Mouse (Mus musculus) MEL (cell line): ENCODE data around the gene Ccdc63. TPM values are rescaled to one million over a fixed set of nuclear protein-coding genes. Genes with fewer than 3 reads are reported as not detected.

ENCODE experiments used
- DNase-seq: peaks from one replicate; pipeline ENCODE4 v3.0.0; 2011; ENCODE audit warnings: low read depth, low spot score
- H3K27ac ChIP-seq: 2 replicates; pipeline ENCODE4 v1.5.1; 2012; ENCODE audit warnings: low read depth, mild to moderate bottlenecking, control low read depth, low read length, moderate library complexity; ENCODE audit not compliant: control insufficient read depth
- H3K27me3 ChIP-seq, 2 experiments: fragments of 150-350 bp in 1 of 2; sonication (generic) in 1 of 2; 2 replicates each; pipeline ENCODE4 v1.6.1; 2012; ENCODE audit warnings: low read length in 2 of 2, mild to moderate bottlenecking in 2 of 2, improper control_type of control experiment in 1 of 2, moderate library complexity in 1 of 2; ENCODE audit not compliant: insufficient read depth in 2 of 2, control insufficient read depth in 1 of 2
- H3K36me3 ChIP-seq, 2 experiments: 2 replicates each; pipeline ENCODE4 v1.6.1; 2012 to 2014; ENCODE audit warnings: low read length in 2 of 2, improper control_type of control experiment in 1 of 2, inconsistent platforms in 1 of 2, mild to moderate bottlenecking in 1 of 2; ENCODE audit not compliant: insufficient read depth in 2 of 2, control insufficient read depth in 1 of 2
- H3K4me1 ChIP-seq, 2 experiments: fragments of 150-350 bp in 1 of 2; sonication (generic) in 1 of 2; 2 replicates each; pipeline ENCODE4 v1.6.1; 2012; ENCODE audit warnings: low read length in 2 of 2, improper control_type of control experiment in 1 of 2, mild to moderate bottlenecking in 1 of 2; ENCODE audit not compliant: insufficient read depth in 2 of 2, control insufficient read depth in 1 of 2
- H3K4me3 ChIP-seq, 2 experiments: fragments of 150-350 bp in 1 of 2; sonication (generic) in 1 of 2; 2 replicates each; pipeline ENCODE4 v1.5.1; 2012; ENCODE audit warnings: low read depth in 2 of 2, low read length in 2 of 2, mild to moderate bottlenecking in 2 of 2, moderate library complexity in 2 of 2, control low read depth in 1 of 2, improper control_type of control experiment in 1 of 2; ENCODE audit not compliant: control insufficient read depth in 1 of 2, insufficient read depth in 1 of 2
- H3K79me2 ChIP-seq: 2 replicates; pipeline ENCODE4 v1.6.1; 2012; ENCODE audit warnings: mild to moderate bottlenecking, low read length, moderate library complexity; ENCODE audit not compliant: control insufficient read depth, poor library complexity, insufficient read depth
- H3K9ac ChIP-seq: 2 replicates; pipeline ENCODE4 v1.6.1; 2012; ENCODE audit warnings: low read depth, mild to moderate bottlenecking, control low read depth, low read length, moderate library complexity; ENCODE audit not compliant: control insufficient read depth, poor library complexity, severe bottlenecking
- H3K9me3 ChIP-seq: fragments of 150-350 bp; sonication (generic); replicated peaks from 2 replicates; pipeline ENCODE4 v1.6.1; 2012; ENCODE audit warnings: mild to moderate bottlenecking, low read length, improper control_type of control experiment, moderate library complexity; ENCODE audit not compliant: insufficient read depth
- BHLHE40 ChIP-seq: IDR thresholded peaks from 2 replicates; pipeline ENCODE4 v1.6.1; 2012; ENCODE audit warnings: low read depth, mild to moderate bottlenecking, inconsistent platforms, low read length, improper control_type of control experiment, borderline replicate concordance
- CHD1 ChIP-seq: IDR thresholded peaks from 2 replicates; pipeline ENCODE4 v1.6.1; 2012; ENCODE audit warnings: low read depth, mild to moderate bottlenecking, inconsistent platforms, low read length, improper control_type of control experiment
- CHD2 ChIP-seq: IDR thresholded peaks from 2 replicates; pipeline ENCODE4 v1.6.1; 2011; ENCODE audit warnings: low read length, improper control_type of control experiment
- CTCF ChIP-seq, 3 experiments: IDR thresholded peaks in 2 of 3; conservative IDR thresholded peaks in 1 of 3; 2 replicates each; pipeline ENCODE4 v1.5.1; 2011 to 2012; ENCODE audit warnings: low read length in 3 of 3, low read depth in 2 of 3, mild to moderate bottlenecking in 2 of 3, improper control_type of control experiment in 1 of 3, inconsistent platforms in 1 of 3, mixed read lengths in 1 of 3, moderate library complexity in 1 of 3; ENCODE audit not compliant: control insufficient read depth in 1 of 3, insufficient read depth in 1 of 3, poor library complexity in 1 of 3, severe bottlenecking in 1 of 3
- E2F4 ChIP-seq: IDR thresholded peaks from 2 replicates; pipeline ENCODE4 v1.6.1; 2011; ENCODE audit warnings: low read depth, low read length, improper control_type of control experiment, borderline replicate concordance
- ELF1 ChIP-seq: IDR thresholded peaks from 2 replicates; pipeline ENCODE4 v1.6.1; 2014; ENCODE audit warnings: low read depth, mild to moderate bottlenecking, inconsistent platforms, low read length, improper control_type of control experiment, moderate library complexity
- EP300 ChIP-seq, 2 experiments: IDR thresholded peaks; 2 replicates each; pipeline ENCODE4 v1.6.1; 2011; ENCODE audit warnings: improper control_type of control experiment in 2 of 2, low read length in 2 of 2, low read depth in 1 of 2, mild to moderate bottlenecking in 1 of 2
- ETS1 ChIP-seq: IDR thresholded peaks from 2 replicates; pipeline ENCODE4 v1.6.1; 2012; ENCODE audit warnings: low read depth, mild to moderate bottlenecking, inconsistent platforms, low read length, improper control_type of control experiment, moderate library complexity
- GABPA ChIP-seq: IDR thresholded peaks from 2 replicates; pipeline ENCODE4 v1.6.1; 2012; ENCODE audit warnings: low read depth, mild to moderate bottlenecking, inconsistent platforms, low read length, improper control_type of control experiment, moderate library complexity
- GATA1 ChIP-seq: IDR thresholded peaks from 2 replicates; pipeline ENCODE4 v1.6.1; 2011; ENCODE audit warnings: low read depth, low read length, improper control_type of control experiment
- KAT2A ChIP-seq: conservative IDR thresholded peaks from 2 replicates; pipeline ENCODE4 v1.6.1; 2012; ENCODE audit warnings: low read depth, low read length, improper control_type of control experiment, inconsistent platforms
- MAFK ChIP-seq: IDR thresholded peaks from 2 replicates; pipeline ENCODE4 v1.6.1; 2011; ENCODE audit warnings: low read depth, mild to moderate bottlenecking, low read length, improper control_type of control experiment, borderline replicate concordance
- MAX ChIP-seq: IDR thresholded peaks from 2 replicates; pipeline ENCODE4 v1.6.1; 2011; ENCODE audit warnings: low read length, improper control_type of control experiment
- MAZ ChIP-seq: IDR thresholded peaks from 2 replicates; pipeline ENCODE4 v1.6.1; 2012; ENCODE audit warnings: low read depth, mild to moderate bottlenecking, inconsistent platforms, low read length, improper control_type of control experiment
- MXI1 ChIP-seq: IDR thresholded peaks from 2 replicates; pipeline ENCODE4 v1.6.1; 2011; ENCODE audit warnings: mild to moderate bottlenecking, low read depth, low read length, improper control_type of control experiment
- MYB ChIP-seq: IDR thresholded peaks from 2 replicates; pipeline ENCODE4 v1.6.1; 2011; ENCODE audit warnings: mild to moderate bottlenecking, low read depth, low read length, improper control_type of control experiment
- MYC ChIP-seq: IDR thresholded peaks from 2 replicates; pipeline ENCODE4 v1.6.1; 2011; ENCODE audit warnings: low read depth, mild to moderate bottlenecking, low read length, improper control_type of control experiment, moderate library complexity
- POLR2A ChIP-seq, 2 experiments: IDR thresholded peaks; 2 replicates each; pipeline ENCODE4 v1.6.1; 2011 to 2012; ENCODE audit warnings: low read length in 2 of 2, mild to moderate bottlenecking in 2 of 2, control low read depth in 1 of 2, improper control_type of control experiment in 1 of 2, low read depth in 1 of 2, moderate library complexity in 1 of 2; ENCODE audit not compliant: control insufficient read depth in 1 of 2, insufficient read depth in 1 of 2, poor library complexity in 1 of 2
- POLR2AphosphoS2 ChIP-seq: IDR thresholded peaks from 2 replicates; pipeline ENCODE4 v1.6.1; 2011; ENCODE audit warnings: low read length, improper control_type of control experiment
- POLR2AphosphoS5 ChIP-seq: IDR thresholded peaks from 2 replicates; pipeline ENCODE4 v1.6.1; 2012; ENCODE audit warnings: low read depth, borderline replicate concordance, mild to moderate bottlenecking, inconsistent platforms, low read length, moderate library complexity, mixed read lengths
- RAD21 ChIP-seq: IDR thresholded peaks from 2 replicates; pipeline ENCODE4 v1.6.1; 2011; ENCODE audit warnings: mild to moderate bottlenecking, low read depth, low read length, improper control_type of control experiment
- RCOR1 ChIP-seq: IDR thresholded peaks from 2 replicates; pipeline ENCODE4 v1.6.1; 2012; ENCODE audit warnings: low read depth, mild to moderate bottlenecking, inconsistent platforms, low read length, improper control_type of control experiment
- SIN3A ChIP-seq: IDR thresholded peaks from 2 replicates; pipeline ENCODE4 v1.6.1; 2012; ENCODE audit warnings: low read length, improper control_type of control experiment, inconsistent platforms
- SMC3 ChIP-seq: IDR thresholded peaks from 2 replicates; pipeline ENCODE4 v1.6.1; 2011; ENCODE audit warnings: low read depth, low read length, improper control_type of control experiment
- TAL1 ChIP-seq: IDR thresholded peaks from 2 replicates; pipeline ENCODE4 v1.6.1; 2012; ENCODE audit warnings: mild to moderate bottlenecking, inconsistent platforms, low read length, moderate library complexity, mixed read lengths
- TBP ChIP-seq: IDR thresholded peaks from 2 replicates; pipeline ENCODE4 v1.8.0; 2011; ENCODE audit warnings: low read depth, low read length, improper control_type of control experiment
- TCF12 ChIP-seq: IDR thresholded peaks from 2 replicates; pipeline ENCODE4 v1.6.1; 2014; ENCODE audit warnings: low read depth, mild to moderate bottlenecking, inconsistent platforms, low read length, improper control_type of control experiment, moderate library complexity
- UBTF ChIP-seq: IDR thresholded peaks from 2 replicates; pipeline ENCODE4 v1.6.1; 2012; ENCODE audit warnings: low read depth, mild to moderate bottlenecking, inconsistent platforms, low read length, improper control_type of control experiment, moderate library complexity, borderline replicate concordance; ENCODE audit not compliant: insufficient read depth
- USF1 ChIP-seq: IDR thresholded peaks from 2 replicates; pipeline ENCODE4 v1.6.1; 2014; ENCODE audit warnings: low read depth, mild to moderate bottlenecking, inconsistent platforms, low read length, improper control_type of control experiment, moderate library complexity
- USF2 ChIP-seq, 2 experiments: IDR thresholded peaks; 2 replicates each; pipeline ENCODE4 v1.6.1; 2011 to 2012; ENCODE audit warnings: improper control_type of control experiment in 2 of 2, low read length in 2 of 2, borderline replicate concordance in 1 of 2, inconsistent platforms in 1 of 2, low read depth in 1 of 2, mild to moderate bottlenecking in 1 of 2; ENCODE audit not compliant: insufficient read depth in 1 of 2
- ZC3H11A ChIP-seq: IDR thresholded peaks from 2 replicates; pipeline ENCODE4 v1.6.1; 2012; ENCODE audit warnings: low read depth, mild to moderate bottlenecking, inconsistent platforms, low read length, improper control_type of control experiment
- ZKSCAN1 ChIP-seq: IDR thresholded peaks from 2 replicates; pipeline ENCODE4 v1.6.1; 2012; ENCODE audit warnings: low read depth, mild to moderate bottlenecking, inconsistent platforms, low read length, improper control_type of control experiment, moderate library complexity
- ZMIZ1 ChIP-seq: IDR thresholded peaks from 2 replicates; pipeline ENCODE4 v1.6.1; 2012; ENCODE audit warnings: low read depth, mild to moderate bottlenecking, inconsistent platforms, low read length, improper control_type of control experiment, moderate library complexity
- ZNF384 ChIP-seq: IDR thresholded peaks from 2 replicates; pipeline ENCODE4 v1.6.1; 2012; ENCODE audit warnings: low read depth, mild to moderate bottlenecking, inconsistent platforms, low read length, improper control_type of control experiment
- polyA plus RNA-seq, 2 experiments: library from polyadenylated mRNA; stranded (reverse) in 1 of 2; unstranded in 1 of 2; fragments of >175 nt in 1 of 2; fragments of >200 nt in 1 of 2; gene quantifications; 2 replicates each; pipeline versions ENCODE4 v1.2.1 to v1.2.4; 2012; ENCODE audit warnings: low replicate concordance in 2 of 2, low read depth in 1 of 2; ENCODE audit not compliant: insufficient read length in 2 of 2, insufficient read depth in 1 of 2, missing spikeins in 1 of 2
- total RNA-seq: library from RNA; depleted of rRNA; stranded (reverse); fragments of 300-350 nt; gene quantifications from 2 replicates; pipeline ENCODE4 v1.2.3, GENCODE M21; 2012

Gene Ccdc63
- total and polyA plus RNA-seq, 3 experiments = 1.6 to 4.7 TPM; not detected in 1

DNA sequence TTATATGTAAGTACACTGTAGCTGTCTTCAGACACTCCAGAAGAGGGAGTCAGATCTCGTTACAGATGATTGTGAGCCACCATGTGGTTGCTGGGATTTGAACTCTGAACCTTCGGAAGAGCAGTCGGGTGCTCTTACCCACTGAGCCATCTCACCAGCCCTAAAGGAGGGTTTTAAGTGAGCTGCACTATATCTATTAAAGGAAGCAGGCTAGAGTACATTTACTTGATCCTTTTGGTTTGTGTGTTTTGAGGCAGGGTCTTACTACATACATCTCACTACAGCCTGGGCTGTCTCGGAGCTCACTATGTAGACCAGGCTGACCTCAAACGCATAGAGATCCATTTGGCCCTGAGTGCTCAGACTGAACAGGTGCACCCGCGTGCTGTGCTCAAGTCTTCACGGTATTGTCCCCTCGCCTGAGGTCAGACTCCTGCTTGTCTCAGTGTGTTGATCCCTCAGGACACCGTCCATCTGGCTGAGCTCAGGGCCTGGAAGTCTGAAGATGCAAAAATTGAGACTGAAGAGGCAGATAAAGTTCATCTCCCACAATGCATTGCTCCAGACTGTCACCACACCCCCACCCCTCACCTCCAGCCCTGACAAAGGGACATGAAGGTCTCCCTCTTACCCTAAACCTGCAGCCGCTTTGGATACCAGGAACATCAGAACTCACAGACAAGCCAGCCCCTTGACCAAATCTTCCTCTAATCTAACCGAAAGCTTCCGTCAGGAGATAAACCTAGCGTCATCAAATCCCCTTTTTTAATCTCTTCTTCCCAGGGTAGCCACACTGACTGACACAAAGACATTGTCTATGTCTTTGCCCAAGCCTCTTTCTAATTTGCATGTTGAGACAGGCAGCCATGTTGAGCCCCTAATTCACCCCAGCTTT is 6.0 kb downstream of the Ccdc63 start:
- DNase-seq = peak; percentile 63
- TF ChIP-seq MYB (peak; percentile 80), KAT2A (no peak), ZMIZ1 (no peak), RCOR1 (peak; percentile 88), BHLHE40 (peak; percentile 66; the same call in 1 of the 2 replicates), MAX (no peak), ZNF384 (no peak), UBTF (no peak), MAFK (peak; percentile 12; the same call in 1 of the 2 replicates), CHD2 (no peak), GABPA (no peak), SMC3 (no peak), USF1 (no peak), MAZ (no peak), MXI1 (peak; percentile 60; the same call in 1 of the 2 replicates), POLR2AphosphoS5 (no peak), POLR2AphosphoS2 (no peak), TBP (peak; percentile 94), TCF12 (peak; percentile 86), TAL1 (peak; percentile 49), RAD21 (no peak), GATA1 (peak; percentile 82), USF2 (IDR thresholded peaks at IDR 0.05; ENCODE audit: borderline replicate concordance in 1 of 2, insufficient read depth in 1 of 2, low read depth in 1 of 2, low read length in 2 of 2) (no peak), SIN3A (peak; percentile 73), E2F4 (no peak), POLR2A (IDR thresholded peaks at IDR 0.05; ENCODE audit: control insufficient read depth in 1 of 2, insufficient read depth in 1 of 2, low read depth in 1 of 2, low read length in 2 of 2, poor library complexity in 1 of 2) (no peak; a peak in 1 of 4 replicates), ZKSCAN1 (no peak), EP300 (IDR thresholded peaks at IDR 0.05; ENCODE audit: low read depth in 1 of 2, low read length in 2 of 2) (peak; percentile 84 to 90), ETS1 (peak; percentile 83), CHD1 (no peak), MYC (no peak), ZC3H11A (no peak), ELF1 (no peak), CTCF (IDR thresholded peaks at IDR 0.05 in 2 of 3, conservative IDR thresholded peaks at IDR 0.05 in 1 of 3; ENCODE audit: control insufficient read depth in 1 of 3, insufficient read depth in 1 of 3, low read depth in 2 of 3, low read length in 3 of 3, poor library complexity in 1 of 3, severe bottlenecking in 1 of 3) (no peak)
- peak overlapping the region; percentile 70 for H3K27ac ChIP-seq
- peaks cover 0 to 36% of the 10 kb centered on the region in 2 experiments; a peak in 2 of 4 replicates for H3K36me3 ChIP-seq
- H3K4me1 ChIP-seq = peaks cover 19 to 57% of the 10 kb centered on the region in 2 experiments
- H3K9ac ChIP-seq = no peak overlapping the region
- H3K27me3 ChIP-seq = no peaks in the 10 kb centered on the region
- H3K4me3 ChIP-seq = no peak overlapping the region
- H3K9me3 ChIP-seq = no peaks in the 10 kb centered on the region
- no peaks in the 10 kb centered on the region; the same call in 1 of the 2 replicates for H3K79me2 ChIP-seq
